ENCODE assay signal across 8 mouse cellular contexts in the genomic region with DNA sequence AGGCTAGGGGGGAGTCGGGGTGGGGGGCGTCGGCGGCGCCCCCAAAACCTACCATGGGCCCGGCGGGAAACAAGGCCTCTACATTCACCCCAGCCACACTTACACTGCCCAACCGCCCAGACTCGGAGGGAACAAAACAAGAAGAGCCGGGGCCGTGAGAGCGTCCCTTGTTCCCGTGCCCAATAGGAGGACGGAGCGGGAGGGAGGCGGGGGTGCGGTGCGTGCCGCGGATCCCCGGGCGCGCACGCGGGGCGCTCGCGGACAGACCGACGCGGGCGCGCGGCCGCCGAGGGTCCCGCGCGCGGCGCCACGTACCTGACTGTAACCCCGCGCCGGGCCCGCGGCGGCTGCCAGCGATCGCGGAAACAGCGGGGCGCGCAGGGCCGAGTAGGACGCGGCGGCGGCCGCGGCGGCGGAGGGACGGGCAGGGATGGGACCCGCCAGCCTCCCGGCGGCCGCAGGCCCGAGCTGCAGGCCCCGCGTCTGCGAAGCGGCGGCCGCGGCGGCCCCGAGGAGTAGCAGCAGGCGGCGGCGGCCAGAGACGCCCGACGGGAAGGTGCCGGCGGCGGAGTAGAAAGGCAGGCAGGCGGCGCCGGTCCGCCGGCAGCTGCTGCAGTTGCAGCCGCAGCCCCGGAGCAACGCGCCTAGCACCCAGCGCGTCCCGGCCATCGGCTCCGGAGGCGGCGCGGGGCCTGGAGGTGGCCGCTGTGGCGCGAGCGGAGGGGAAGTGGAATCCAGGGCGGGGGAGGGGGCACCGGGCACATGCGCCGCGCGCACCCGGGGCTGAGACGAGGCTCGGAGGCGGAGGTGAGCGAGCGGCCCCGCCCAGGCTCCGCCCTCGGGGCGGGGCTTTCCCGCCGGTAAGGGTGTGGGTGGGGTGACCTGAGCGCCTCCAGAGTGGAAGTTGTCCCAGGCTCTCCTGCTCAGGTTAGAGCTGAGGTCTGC. TPM values are rescaled to one million over a fixed set of nuclear protein-coding genes. Genes with fewer than 3 reads are reported as not detected.
A peak's percentile ranks its signal among the peaks of the same experiment; 100 is the strongest.
DNase-seq lines count a peak whose midpoint lies in the region; ATAC-seq lines count a peak whose summit lies in the region.

Grsf1 (minus strand) TSS at position 729 of the 945 bp plus-strand sequence.

- DNase-seq in 3T3-L1 (ENCODE audit: low read depth, low spot score), result peak; percentile 84
- DNase-seq in adrenal gland, postnatal 4 days (ENCODE audit: low spot score in 2 of 2), result peak; percentile 84 to 86
- peak; percentile 94 for DNase-seq in embryonic facial prominence, embryonic 14.5 days (ENCODE audit: low spot score)
- DNase-seq in heart, adult 8-10 months (ENCODE audit: low spot score), result peak; percentile 79
- peak; percentile 44 to 70 for DNase-seq in monocyte, adult 2 months (ENCODE audit: low read depth in 1 of 2, low spot score in 2 of 2)
- peak; percentile 90 to 91 for DNase-seq in spleen, postnatal 36 days (ENCODE audit: low spot score in 2 of 2)

- peaks cover 8% of the 10 kb centered on the region; the same call in 1 of the 2 replicates for H3K4me1 ChIP-seq in embryonic facial prominence, embryonic 14.5 days (ENCODE audit: control insufficient read depth, insufficient read depth, low read length)
- peaks cover 11% of the 10 kb centered on the region for H3K4me1 ChIP-seq in kidney, embryonic 14.5 days (ENCODE audit: control insufficient read depth, insufficient read depth, low read length)
- H3K4me1 ChIP-seq in limb, embryonic 15.5 days, result peaks cover 15% of the 10 kb centered on the region

- H3K36me3 ChIP-seq in embryonic facial prominence, embryonic 14.5 days (ENCODE audit: control insufficient read depth, insufficient read depth, low read length), result peaks cover 21% of the 10 kb centered on the region
- H3K36me3 ChIP-seq in kidney, embryonic 14.5 days (ENCODE audit: control insufficient read depth, insufficient read depth, low read length), result peaks cover 23% of the 10 kb centered on the region; the same call in 1 of the 2 replicates
- H3K36me3 ChIP-seq in limb, embryonic 15.5 days, result peaks cover 11% of the 10 kb centered on the region

- ATAC-seq in embryonic facial prominence, embryonic 14.5 days (ENCODE audit: low read depth), result peak; percentile 94
- peak; percentile 93 for ATAC-seq in kidney, embryonic 14.5 days (ENCODE audit: low FRiP score, low TSS enrichment)
- peak; percentile 90 for ATAC-seq in limb, embryonic 15.5 days (ENCODE audit: insufficient number of reproducible peaks, low FRiP score, low TSS enrichment, low read depth)

- no peaks in the 10 kb centered on the region for H3K9me3 ChIP-seq in embryonic facial prominence, embryonic 14.5 days (ENCODE audit: control insufficient read depth, low read length)
- H3K9me3 ChIP-seq in kidney, embryonic 14.5 days (ENCODE audit: control insufficient read depth, low read length), result no peaks in the 10 kb centered on the region
- no peaks in the 10 kb centered on the region for H3K9me3 ChIP-seq in limb, embryonic 15.5 days

- peak within 1 kb of the TSS; percentile 96 for H3K27ac ChIP-seq in embryonic facial prominence, embryonic 14.5 days (replicated peaks; ENCODE audit: low read depth, low read length)
- H3K27ac ChIP-seq in kidney, embryonic 14.5 days (ENCODE audit: low read depth, low read length), result peak within 1 kb of the TSS; percentile 94
- H3K27ac ChIP-seq in limb, embryonic 15.5 days, result peak within 1 kb of the TSS; percentile 96

- peak within 1 kb of the TSS; percentile 98 for H3K9ac ChIP-seq in embryonic facial prominence, embryonic 14.5 days (ENCODE audit: low read depth, low read length)
- H3K9ac ChIP-seq in kidney, embryonic 14.5 days (ENCODE audit: low read depth, low read length), result peak within 1 kb of the TSS; percentile 98
- peak within 1 kb of the TSS; percentile 97 for H3K9ac ChIP-seq in limb, embryonic 15.5 days

- H3K4me3 ChIP-seq in embryonic facial prominence, embryonic 14.5 days (ENCODE audit: low read depth, low read length), result peak within 1 kb of the TSS; percentile 94
- H3K4me3 ChIP-seq in kidney, embryonic 14.5 days (ENCODE audit: low read length), result peak within 1 kb of the TSS; percentile 99
- H3K4me3 ChIP-seq in limb, embryonic 15.5 days, result peak within 1 kb of the TSS; percentile 97

- peak within 1 kb of the TSS; percentile 82 for H3K4me2 ChIP-seq in embryonic facial prominence, embryonic 14.5 days (ENCODE audit: low read depth, low read length)
- peak within 1 kb of the TSS; percentile 74 for H3K4me2 ChIP-seq in kidney, embryonic 14.5 days (replicated peaks; ENCODE audit: low read depth, low read length)
- peak within 1 kb of the TSS; percentile 82 for H3K4me2 ChIP-seq in limb, embryonic 15.5 days

- H3K27me3 ChIP-seq in embryonic facial prominence, embryonic 14.5 days (replicated peaks; ENCODE audit: control insufficient read depth, insufficient read depth, low read length), result no peaks in the 10 kb centered on the region
- no peaks in the 10 kb centered on the region for H3K27me3 ChIP-seq in kidney, embryonic 14.5 days (ENCODE audit: control insufficient read depth, insufficient read depth, low read length)
- H3K27me3 ChIP-seq in limb, embryonic 15.5 days, result no peaks in the 10 kb centered on the region

- WGBS in embryonic facial prominence, embryonic 14.5 days, result 0% methylated on average over 38 of the region's 127 CpGs
- whole genome bisulfite sequencing in kidney, embryonic 14.5 days, result 1% methylated on average over 68 of the region's 127 CpGs
- under 1% methylated on average over 123 of the region's 127 CpGs for WGBS in limb, embryonic 15.5 days

RNA-seq across cellular contexts. Expression of gene Grsf1, which starts in this region (rescaled TPM):
- 100 to 1,000 TPM; 141 to 146 TPM for total RNA-seq in adrenal gland, postnatal 4 days (2021)
- polyA plus RNA-seq in embryonic facial prominence, embryonic 14.5 days (2014; fragmentation: Nextera tagmentation; extraction: Ambion mirVana), result 64.1 and 64.6 TPM in 2 replicates
- total RNA-seq in heart, adult 8-10 months (2022), result 100 to 1,000 TPM; 199 to 220 (median 209) TPM
- 59.6 and 78.4 TPM in 2 replicates for polyA plus RNA-seq in kidney, embryonic 14.5 days (2014; fragmentation: Nextera tagmentation; extraction: Ambion mirVana)
- 39.4 and 47.5 TPM in 2 replicates for polyA plus RNA-seq in limb, embryonic 15.5 days (2015; fragmentation: Nextera tagmentation; extraction: Ambion mirVana)

Comparison
In these comparisons a context has a peak if more than half of its experiments do, and no peak if none do; other contexts are left out.
1. Peak in every context shown above with its lines: DNase-seq, ATAC-seq, H3K4me3 ChIP-seq and H3K27ac ChIP-seq.